Mouse (Mus musculus) erythroid progenitor cell, adult 5-6 weeks (primary cell): Measurements from ENCODE around the gene Fbxl16. TPM values are rescaled to one million over a fixed set of nuclear protein-coding genes. Genes with fewer than 3 reads are reported as not detected.

ENCODE experiments used
- ATAC-seq: replicated peaks from 2 replicates; pipeline ENCODE4 v1.8.0; 2016; ENCODE audit warnings: moderate number of reproducible peaks, mild to moderate bottlenecking, moderate TSS enrichment, inconsistent platforms; ENCODE audit not compliant: poor library complexity, low FRiP score, severe bottlenecking
- total RNA-seq, 2 experiments: library from RNA; stranded (forward) in 1 of 2; stranded (reverse) in 1 of 2; fragments of 150-400 nt in 1 of 2; fragments of 186-747, 209-891 nt in 1 of 2; gene quantifications; 2 replicates each; pipeline versions ENCODE4 v1.2.3 to v1.2.4; 2015 to 2017; ENCODE audit warnings: low replicate concordance in 2 of 2

Fbxl16 gene
- total RNA-seq, 2 experiments from 2014 or later, result not detected

DNA sequence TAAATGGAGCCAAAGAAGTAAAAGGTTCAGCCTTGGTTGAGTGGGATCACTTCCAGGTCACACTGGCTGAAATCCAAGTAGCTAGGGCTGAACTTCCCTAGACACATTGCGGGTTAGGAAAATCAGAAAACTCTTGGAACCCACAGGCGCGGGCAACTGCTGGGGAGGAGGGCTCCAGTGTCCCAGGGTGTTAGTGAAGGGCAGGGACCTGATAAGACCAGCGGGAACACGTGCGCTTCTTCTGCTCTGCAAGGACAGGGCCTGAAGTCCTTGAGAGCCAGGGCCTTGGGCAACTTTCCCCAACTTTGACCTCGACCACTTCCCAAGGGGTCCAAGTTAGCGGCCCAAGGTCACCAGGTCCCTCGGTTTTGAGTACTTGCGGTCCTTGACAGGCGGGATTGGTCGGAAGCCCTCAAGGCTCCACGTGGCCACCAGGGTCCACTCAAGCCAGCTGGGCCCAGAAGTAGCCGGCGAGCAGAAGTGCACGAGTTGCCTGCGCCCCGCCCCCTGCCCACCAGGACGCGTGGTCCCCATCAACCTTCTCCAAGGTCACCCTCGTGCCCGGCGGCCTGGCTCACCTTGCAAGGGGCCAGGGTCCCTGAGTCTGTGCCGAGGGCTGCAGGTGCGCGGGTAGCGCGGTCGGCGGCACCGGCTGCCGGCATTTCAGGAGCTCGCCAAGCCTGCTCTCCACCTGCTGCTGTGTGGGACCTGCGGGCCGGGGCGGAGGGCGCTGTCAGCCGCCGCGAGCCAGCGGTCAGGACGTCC lies 59.1 kb downstream of the Fbxl16 start:
- peak; percentile 61 for ATAC-seq

DNA sequence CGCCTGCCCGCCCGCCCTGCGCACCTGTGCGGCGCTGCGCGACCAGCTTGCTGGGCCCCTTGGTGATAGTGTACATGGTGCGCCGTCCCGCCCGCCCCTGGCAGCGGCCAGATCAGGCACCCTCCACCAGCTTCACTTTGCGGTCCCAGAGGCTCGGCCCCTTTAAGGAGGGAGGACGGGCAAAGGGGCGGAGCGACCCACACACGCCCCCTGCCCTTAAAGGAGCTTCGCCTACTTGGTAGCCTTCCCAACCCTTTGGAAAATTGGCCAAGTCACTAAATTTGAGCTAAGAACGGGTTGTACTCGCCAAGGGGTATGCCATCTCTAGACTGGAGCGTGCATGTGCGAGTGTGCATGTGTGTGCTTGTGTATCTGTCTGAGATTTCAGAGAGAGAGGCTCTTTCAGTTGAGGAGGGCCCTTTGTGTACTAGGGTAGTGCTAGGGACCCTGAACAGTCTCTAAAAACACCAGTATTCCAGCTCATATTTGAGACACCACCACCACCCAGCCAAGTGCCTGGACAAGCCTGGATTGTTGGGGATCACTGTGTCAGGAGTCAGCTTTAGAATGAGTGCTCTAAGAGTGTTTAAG lies 59.8 kb downstream of the Fbxl16 start, which contains the start of gene Mcrip2:
Gene Mcrip2 (minus strand): TSS at position 164 of the 591 bp plus-strand sequence.
- no peak for ATAC-seq

DNA sequence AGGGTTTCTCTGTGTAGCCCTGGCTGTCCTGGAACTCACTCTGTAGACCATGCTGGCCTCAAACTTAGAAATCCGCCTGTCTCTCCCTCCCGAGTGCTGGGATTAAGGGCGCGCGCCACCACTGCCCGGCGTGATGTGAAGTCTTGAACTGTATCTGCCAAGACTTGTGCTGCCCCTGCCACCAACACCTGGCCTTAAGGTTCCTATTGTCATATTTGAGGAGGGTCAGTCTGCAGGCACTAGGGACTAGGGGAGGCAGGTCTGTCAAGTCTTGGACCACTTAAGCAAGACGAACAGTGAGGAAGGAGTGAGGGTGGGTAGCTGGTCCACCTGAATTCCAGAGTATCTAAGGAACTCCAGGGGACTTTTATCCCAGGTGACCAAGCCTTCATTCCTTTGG lies 60.6 kb downstream of the Fbxl16 start:
- ATAC-seq, result no peak

DNA sequence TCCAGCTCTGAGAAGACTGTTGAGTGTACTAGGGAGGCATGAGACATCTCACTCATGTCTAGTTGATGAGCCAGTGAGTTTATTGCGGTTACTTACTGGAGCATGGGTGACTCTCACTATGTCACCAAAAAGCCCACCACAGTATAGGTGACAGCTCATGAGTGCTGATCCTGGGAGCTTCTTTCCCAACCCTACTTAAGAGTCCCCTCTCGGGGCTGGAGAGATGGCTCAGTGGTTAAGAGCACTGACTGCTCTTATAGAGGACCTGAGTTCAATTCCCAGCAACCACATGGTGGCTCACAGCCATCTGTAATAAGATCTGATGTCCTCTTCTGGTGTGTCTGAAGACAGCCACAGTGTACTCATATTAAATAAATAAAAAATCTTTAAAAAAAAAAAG lies 61.1 kb downstream of the Fbxl16 start:
- no peak for ATAC-seq

Other genes starting within 250 kb of the Fbxl16 start
- not detected in 2 replicates for gene Sox8, start 238.4 kb upstream of the Fbxl16 start, total RNA-seq (2015; ENCODE audit: low replicate concordance)
- gene Sox8, start 238.4 kb upstream of the Fbxl16 start, total RNA-seq (2017; ENCODE audit: low replicate concordance), result not detected in 2 replicates
- 2.9 and 3.4 TPM in 2 replicates for gene Lmf1, start 230.0 kb upstream of the Fbxl16 start, total RNA-seq (2015; ENCODE audit: low replicate concordance)
- 0.53 and 4.9 TPM in 2 replicates for gene Lmf1, start 230.0 kb upstream of the Fbxl16 start, total RNA-seq (2017; ENCODE audit: low replicate concordance)
- gene Gng13, start 91.9 kb upstream of the Fbxl16 start, total RNA-seq (2015; ENCODE audit: low replicate concordance), result not detected in 2 replicates
- not detected in 2 replicates for gene Gng13, start 91.9 kb upstream of the Fbxl16 start, total RNA-seq (2017; ENCODE audit: low replicate concordance)
- 15.5 and 33.2 TPM in 2 replicates for gene Chtf18, start 81.7 kb upstream of the Fbxl16 start, total RNA-seq (2015; ENCODE audit: low replicate concordance)
- 56.2 and 62.6 TPM in 2 replicates for gene Chtf18, start 81.7 kb upstream of the Fbxl16 start, total RNA-seq (2017; ENCODE audit: low replicate concordance)
- gene Rpusd1, start 81.4 kb upstream of the Fbxl16 start, total RNA-seq (2015; ENCODE audit: low replicate concordance), result 1.1 and 2.1 TPM in 2 replicates
- 0.26 and 3.7 TPM in 2 replicates for gene Rpusd1, start 81.4 kb upstream of the Fbxl16 start, total RNA-seq (2017; ENCODE audit: low replicate concordance)
- gene Mslnl, start 73.0 kb upstream of the Fbxl16 start, total RNA-seq (2015; ENCODE audit: low replicate concordance), result not detected in 2 replicates
- not detected in 2 replicates for gene Mslnl, start 73.0 kb upstream of the Fbxl16 start, total RNA-seq (2017; ENCODE audit: low replicate concordance)
- not detected in 2 replicates for gene Msln, start 54.7 kb upstream of the Fbxl16 start, total RNA-seq (2015; ENCODE audit: low replicate concordance)
- gene Msln, start 54.7 kb upstream of the Fbxl16 start, total RNA-seq (2017; ENCODE audit: low replicate concordance), result not detected in 2 replicates
- 0.42 and 6.8 TPM in 2 replicates for gene Narfl, start 35.3 kb upstream of the Fbxl16 start, total RNA-seq (2015; ENCODE audit: low replicate concordance)
- 7.1 and 12.0 TPM in 2 replicates for gene Narfl, start 35.3 kb upstream of the Fbxl16 start, total RNA-seq (2017; ENCODE audit: low replicate concordance)
- gene Haghl, start 23.4 kb upstream of the Fbxl16 start, total RNA-seq (2015; ENCODE audit: low replicate concordance), result 8.6 and 9.6 TPM in 2 replicates
- 2.3 and 6.0 TPM in 2 replicates for gene Haghl, start 23.4 kb upstream of the Fbxl16 start, total RNA-seq (2017; ENCODE audit: low replicate concordance)
- gene Ccdc78, start 22.5 kb upstream of the Fbxl16 start, total RNA-seq (2015; ENCODE audit: low replicate concordance), result not detected in 2 replicates
- gene Ccdc78, start 22.5 kb upstream of the Fbxl16 start, total RNA-seq (2017; ENCODE audit: low replicate concordance), result not detected in 2 replicates
- 38.1 and 51.5 TPM in 2 replicates for gene Fam173a, start 16.2 kb upstream of the Fbxl16 start, total RNA-seq (2015; ENCODE audit: low replicate concordance)
- gene Fam173a, start 16.2 kb upstream of the Fbxl16 start, total RNA-seq (2017; ENCODE audit: low replicate concordance), result 5.4 and 16.7 TPM in 2 replicates
- gene AC134908.4, start 13.4 kb upstream of the Fbxl16 start, total RNA-seq (2015; ENCODE audit: low replicate concordance), result not detected in 2 replicates
- not detected in 2 replicates for gene AC134908.4, start 13.4 kb upstream of the Fbxl16 start, total RNA-seq (2017; ENCODE audit: low replicate concordance)
- gene Metrn, start 11.9 kb upstream of the Fbxl16 start, total RNA-seq (2015; ENCODE audit: low replicate concordance), result not detected in 2 replicates
- gene Metrn, start 11.9 kb upstream of the Fbxl16 start, total RNA-seq (2017; ENCODE audit: low replicate concordance), result 5.4 and 5.9 TPM in 2 replicates
- gene Wdr24, start 14.5 kb downstream of the Fbxl16 start, total RNA-seq (2015; ENCODE audit: low replicate concordance), result 4.2 and 6.5 TPM in 2 replicates
- gene Wdr24, start 14.5 kb downstream of the Fbxl16 start, total RNA-seq (2017; ENCODE audit: low replicate concordance), result 7.0 and 14.5 TPM in 2 replicates
- 5.4 and 6.1 TPM in 2 replicates for gene Jmjd8, start 19.8 kb downstream of the Fbxl16 start, total RNA-seq (2015; ENCODE audit: low replicate concordance)
- gene Jmjd8, start 19.8 kb downstream of the Fbxl16 start, total RNA-seq (2017; ENCODE audit: low replicate concordance), result 2.7 and 9.1 TPM in 2 replicates
- gene Stub1, start 24.3 kb downstream of the Fbxl16 start, total RNA-seq (2015; ENCODE audit: low replicate concordance), result 58.7 and 86.4 TPM in 2 replicates
- 47.1 and 58.4 TPM in 2 replicates for gene Stub1, start 24.3 kb downstream of the Fbxl16 start, total RNA-seq (2017; ENCODE audit: low replicate concordance)
- gene Rhbdl1, start 28.2 kb downstream of the Fbxl16 start, total RNA-seq (2015; ENCODE audit: low replicate concordance), result 4.6 TPM in 1 of 2 replicates, not detected in the other
- 0.77 TPM in 1 of 2 replicates, not detected in the other for gene Rhbdl1, start 28.2 kb downstream of the Fbxl16 start, total RNA-seq (2017; ENCODE audit: low replicate concordance)
- 1.3 and 1.4 TPM in 2 replicates for gene Gm20683, start 32.7 kb downstream of the Fbxl16 start, total RNA-seq (2015; ENCODE audit: low replicate concordance)
- 1.8 TPM in 1 of 2 replicates, not detected in the other for gene Gm20683, start 32.7 kb downstream of the Fbxl16 start, total RNA-seq (2017; ENCODE audit: low replicate concordance)
- gene Rhot2, start 35.8 kb downstream of the Fbxl16 start, total RNA-seq (2015; ENCODE audit: low replicate concordance), result 34.4 and 37.1 TPM in 2 replicates
- gene Rhot2, start 35.8 kb downstream of the Fbxl16 start, total RNA-seq (2017; ENCODE audit: low replicate concordance), result 39.1 and 41.5 TPM in 2 replicates
- 52.8 and 61.6 TPM in 2 replicates for gene Wdr90, start 52.4 kb downstream of the Fbxl16 start, total RNA-seq (2015; ENCODE audit: low replicate concordance)
- gene Wdr90, start 52.4 kb downstream of the Fbxl16 start, total RNA-seq (2017; ENCODE audit: low replicate concordance), result 26.4 and 37.6 TPM in 2 replicates
- 4.2 and 11.9 TPM in 2 replicates for gene Mcrip2, start 59.7 kb downstream of the Fbxl16 start, total RNA-seq (2015; ENCODE audit: low replicate concordance)
- 3.5 TPM in 1 of 2 replicates, not detected in the other for gene Mcrip2, start 59.7 kb downstream of the Fbxl16 start, total RNA-seq (2017; ENCODE audit: low replicate concordance)
- gene Mettl26, start 66.0 kb downstream of the Fbxl16 start, total RNA-seq (2015; ENCODE audit: low replicate concordance), result 10.1 and 17.3 TPM in 2 replicates
- 7.1 and 7.7 TPM in 2 replicates for gene Mettl26, start 66.0 kb downstream of the Fbxl16 start, total RNA-seq (2017; ENCODE audit: low replicate concordance)
- gene Wfikkn1, start 71.8 kb downstream of the Fbxl16 start, total RNA-seq (2015; ENCODE audit: low replicate concordance), result not detected in 2 replicates
- gene Wfikkn1, start 71.8 kb downstream of the Fbxl16 start, total RNA-seq (2017; ENCODE audit: low replicate concordance), result 0.26 and 1.7 TPM in 2 replicates
- 2.2 and 2.5 TPM in 2 replicates for gene Rab40c, start 110.6 kb downstream of the Fbxl16 start, total RNA-seq (2015; ENCODE audit: low replicate concordance)
- 0.98 and 3.2 TPM in 2 replicates for gene Rab40c, start 110.6 kb downstream of the Fbxl16 start, total RNA-seq (2017; ENCODE audit: low replicate concordance)
- gene Pigq, start 135.9 kb downstream of the Fbxl16 start, total RNA-seq (2015; ENCODE audit: low replicate concordance), result 1,618 and 1,746 TPM in 2 replicates
- gene Pigq, start 135.9 kb downstream of the Fbxl16 start, total RNA-seq (2017; ENCODE audit: low replicate concordance), result 1,554 and 1,638 TPM in 2 replicates
- 13.7 and 13.8 TPM in 2 replicates for gene Nhlrc4, start 135.9 kb downstream of the Fbxl16 start, total RNA-seq (2015; ENCODE audit: low replicate concordance)
- gene Nhlrc4, start 135.9 kb downstream of the Fbxl16 start, total RNA-seq (2017; ENCODE audit: low replicate concordance), result 13.7 and 18.9 TPM in 2 replicates
- not detected in 2 replicates for gene A930017K11Rik, start 143.5 kb downstream of the Fbxl16 start, total RNA-seq (2015; ENCODE audit: low replicate concordance)
- not detected in 2 replicates for gene A930017K11Rik, start 143.5 kb downstream of the Fbxl16 start, total RNA-seq (2017; ENCODE audit: low replicate concordance)
- gene Capn15, start 176.7 kb downstream of the Fbxl16 start, total RNA-seq (2015; ENCODE audit: low replicate concordance), result 9.6 and 9.7 TPM in 2 replicates
- 5.7 and 9.1 TPM in 2 replicates for gene Capn15, start 176.7 kb downstream of the Fbxl16 start, total RNA-seq (2017; ENCODE audit: low replicate concordance)